Mouse (Mus musculus) stomach, postnatal 0 days (tissue): ENCODE measurements around the gene Trp53. TPM values are rescaled to one million over a fixed set of nuclear protein-coding genes. Genes with fewer than 3 reads are reported as not detected.
A peak's percentile ranks its signal among the peaks of the same experiment; 100 is the strongest.

ENCODE experiments used
- ATAC-seq: fragments of 200-750 bp; cut with Nextera tagmentation; 2 replicates; pipeline ENCODE4 v1.8.0; 2017; ENCODE audit not compliant: low FRiP score, low TSS enrichment
- DNase-seq: peaks from one replicate; pipeline ENCODE4 v3.0.0-alpha.2; 2016; ENCODE audit warnings: low spot score
- H3K27ac ChIP-seq: fragments of 300-500 bp; sonication (generic); replicated peaks from 2 replicates; pipeline ENCODE4 v1.5.1; 2014; ENCODE audit warnings: mild to moderate bottlenecking, control low read depth
- H3K27me3 ChIP-seq: fragments of 300-500 bp; sonication (generic); 2 replicates; pipeline ENCODE4 v1.6.1; 2014; ENCODE audit warnings: low read length; ENCODE audit not compliant: control insufficient read depth, insufficient read depth
- H3K36me3 ChIP-seq: fragments of 300-500 bp; sonication (generic); 2 replicates; pipeline ENCODE4 v1.6.1; 2014; ENCODE audit warnings: low read length, mixed read lengths; ENCODE audit not compliant: control insufficient read depth, insufficient read depth
- H3K4me1 ChIP-seq: fragments of 300-500 bp; sonication (generic); replicated peaks from 2 replicates; pipeline ENCODE4 v1.6.1; 2014; ENCODE audit warnings: antibody characterized with exemption; ENCODE audit not compliant: control insufficient read depth, insufficient read depth
- H3K4me2 ChIP-seq: fragments of 300-500 bp; sonication (generic); replicated peaks from 2 replicates; pipeline ENCODE4 v1.6.1; 2014; ENCODE audit warnings: low read depth, mild to moderate bottlenecking, control low read depth, moderate library complexity
- H3K4me3 ChIP-seq: fragments of 300-500 bp; sonication (generic); 2 replicates; pipeline ENCODE4 v1.5.1; 2014; ENCODE audit warnings: low read depth, low read length, control low read depth
- H3K9ac ChIP-seq: fragments of 300-500 bp; sonication (generic); 2 replicates; pipeline ENCODE4 v1.6.1; 2014; ENCODE audit warnings: mild to moderate bottlenecking, low read length, control low read depth, mixed read lengths
- H3K9me3 ChIP-seq: fragments of 300-500 bp; sonication (generic); 2 replicates; pipeline ENCODE4 v1.6.1; 2016; ENCODE audit warnings: low read length; ENCODE audit not compliant: control insufficient read depth
- CTCF ChIP-seq: IDR thresholded peaks from 2 replicates; pipeline ENCODE4 v1.5.1; 2016; ENCODE audit warnings: antibody characterized with exemption, low read depth, mild to moderate bottlenecking, moderate library complexity
- EP300 ChIP-seq: optimal IDR thresholded peaks from 2 replicates; pipeline ENCODE3; 2016; ENCODE audit warnings: antibody characterized with exemption
- WGBS: fragments of 180-500 bp; shearing (Covaris S2); extraction: QIAGEN DNeasy Blood & Tissue Kit; methylation state at CpG from one replicate; pipeline ENCODE4 v1.1.7; 2014; 5-methylcytosine and 5-hydroxymethylcytosine counted together
- polyA plus RNA-seq: library from polyadenylated mRNA; unstranded; fragments of >200 nt; fragmentation: Nextera tagmentation; extraction: Ambion mirVana; gene quantifications from 2 replicates; pipeline ENCODE4 v1.2.1, GENCODE M21; 2015

Trp53 gene
- polyA plus RNA-seq, 1 experiment from 2014 or later: 45.0 TPM

DNA sequence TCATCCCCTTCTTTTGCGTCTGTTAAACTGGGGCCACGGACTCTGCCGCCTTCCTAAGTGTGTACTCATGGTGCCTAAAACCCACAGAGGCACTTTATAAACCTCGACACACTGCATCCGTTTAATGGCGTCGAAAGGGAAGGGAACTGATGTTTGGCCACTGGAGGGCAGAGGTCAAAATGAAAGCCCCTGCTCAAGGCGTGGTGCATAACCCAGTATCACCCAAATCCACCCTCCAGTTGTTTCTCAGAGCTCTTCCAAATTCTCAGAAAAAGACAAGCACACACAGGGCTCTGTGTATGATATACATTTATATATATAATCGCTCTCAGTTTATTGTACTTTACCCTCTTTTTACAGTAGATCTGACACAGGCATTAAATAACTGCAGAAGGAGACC lies 19.3 kb downstream of the Trp53 start:
- H3K27me3 ChIP-seq: no peaks in the 10 kb centered on the region
- peaks cover 2% of the 10 kb centered on the region; the same call in 1 of the 2 replicates for H3K4me1 ChIP-seq
- DNase-seq: no peak
- 0 out of 2 replicates have a peak overlapping the region, but pooled peaks have one; percentile 41 for H3K9ac ChIP-seq
- no peaks in the 10 kb centered on the region for H3K9me3 ChIP-seq
- WGBS: 19% methylated on average over 9 of the region's 9 CpGs
- ATAC-seq: no peak
- no peak overlapping the region for H3K4me3 ChIP-seq
- H3K4me2 ChIP-seq: peak overlapping the region; percentile 18; the same call in 1 of the 2 replicates
- no peaks in the 10 kb centered on the region for H3K36me3 ChIP-seq
- TF ChIP-seq EP300 (no peak), CTCF (peak; percentile 17; the same call in 1 of the 2 replicates)
- H3K27ac ChIP-seq: peak overlapping the region; percentile 67; the same call in 1 of the 2 replicates

DNA sequence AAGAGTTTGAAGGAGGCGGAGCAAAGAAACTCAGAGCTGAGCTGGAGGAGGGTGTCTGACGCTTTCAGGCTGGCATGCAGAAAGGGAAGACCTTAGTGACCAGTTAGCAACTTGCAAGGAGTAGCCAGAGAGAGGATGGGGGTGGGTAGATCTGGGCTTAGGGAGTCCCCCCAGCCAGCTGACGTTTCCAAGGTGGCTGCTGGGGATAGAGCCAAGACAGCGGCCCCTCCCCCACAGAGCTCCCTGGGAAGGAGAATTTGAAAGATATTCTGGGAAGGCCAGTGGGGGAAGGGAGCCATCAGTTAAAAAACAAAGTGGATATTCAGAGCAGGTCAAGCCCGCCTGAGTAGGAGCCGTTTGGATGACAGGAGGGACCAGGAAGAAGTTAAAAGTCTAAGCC lies 19.9 kb downstream of the Trp53 start:
- Histone ChIP-seq H3K9ac (peak overlapping the region; percentile 41; the same call in 1 of the 2 replicates), H3K27me3 (no peaks in the 10 kb centered on the region), H3K4me3 (no peak overlapping the region), H3K36me3 (no peaks in the 10 kb centered on the region), H3K4me2 (peak overlapping the region; percentile 18; the same call in 1 of the 2 replicates), H3K4me1 (peaks cover 2% of the 10 kb centered on the region; the same call in 1 of the 2 replicates), H3K9me3 (no peaks in the 10 kb centered on the region), H3K27ac (peak overlapping the region; percentile 67)
- 11% methylated on average over 6 of the region's 6 CpGs for WGBS
- DNase-seq: peak; percentile 54
- peak; percentile 54; the same call in 1 of the 2 replicates for ATAC-seq
- TF ChIP-seq CTCF (no peak), EP300 (no peak)

DNA sequence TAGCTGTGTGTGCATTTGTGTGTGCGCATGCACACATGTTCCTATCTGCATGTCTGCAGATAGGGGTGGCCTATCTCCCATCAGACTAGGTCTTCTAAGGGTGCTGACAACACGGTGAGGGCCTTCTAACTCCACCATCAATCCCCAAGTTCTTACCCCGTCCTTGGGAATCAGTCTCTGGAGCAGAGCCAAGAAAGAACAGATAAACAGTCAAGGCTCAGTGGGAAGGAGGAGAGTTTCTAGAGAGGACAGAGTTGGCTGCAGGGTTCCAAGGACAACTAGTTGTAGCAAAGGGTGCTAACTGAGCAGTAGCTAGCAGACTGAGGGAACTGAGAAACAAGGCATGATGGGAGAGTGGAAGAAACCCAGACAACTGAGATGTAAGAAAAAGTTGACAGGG lies 21.6 kb downstream of the Trp53 start:
- WGBS: 43% methylated on average over 3 of the region's 3 CpGs
- Histone ChIP-seq H3K4me1 (peaks cover 2% of the 10 kb centered on the region; the same call in 1 of the 2 replicates), H3K4me2 (no peak overlapping the region), H3K9me3 (no peaks in the 10 kb centered on the region), H3K36me3 (no peaks in the 10 kb centered on the region), H3K9ac (no peak overlapping the region), H3K27me3 (no peaks in the 10 kb centered on the region), H3K27ac (no peak overlapping the region), H3K4me3 (no peak overlapping the region)
- no peak for TF ChIP-seq CTCF
- TF ChIP-seq EP300: no peak
- DNase-seq (no peak), ATAC-seq (no peak)

DNA sequence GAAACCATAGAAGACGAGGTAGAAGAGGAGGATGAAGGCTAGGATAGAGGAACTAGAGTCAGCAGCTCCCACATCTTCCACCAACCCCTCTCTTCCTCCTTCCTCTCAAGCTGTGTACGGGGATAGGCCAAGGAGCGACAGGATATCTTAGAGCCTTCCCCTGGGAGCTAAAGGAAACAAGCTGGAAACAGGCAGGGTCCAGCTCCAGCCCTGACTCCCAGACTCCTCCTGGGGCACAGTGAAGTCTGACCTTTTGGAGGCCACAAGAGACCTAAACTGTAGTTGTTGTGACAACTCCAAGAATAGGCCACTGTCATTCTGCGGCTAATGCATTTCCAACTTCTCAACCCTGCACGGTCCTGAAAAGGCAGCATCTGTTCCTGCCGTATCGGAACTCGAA lies 23.4 kb downstream of the Trp53 start:
- H3K9ac ChIP-seq: no peak overlapping the region
- no peak overlapping the region for H3K27ac ChIP-seq
- ATAC-seq (no peak), DNase-seq (no peak)
- peaks cover 2% of the 10 kb centered on the region; the same call in 1 of the 2 replicates for H3K4me1 ChIP-seq
- no peaks in the 10 kb centered on the region for H3K36me3 ChIP-seq
- 73% methylated on average over 8 of the region's 8 CpGs for WGBS
- H3K4me3 ChIP-seq: no peak overlapping the region
- no peak for TF ChIP-seq EP300
- H3K4me2 ChIP-seq: no peak overlapping the region
- no peaks in the 10 kb centered on the region for H3K27me3 ChIP-seq
- H3K9me3 ChIP-seq: no peaks in the 10 kb centered on the region

DNA sequence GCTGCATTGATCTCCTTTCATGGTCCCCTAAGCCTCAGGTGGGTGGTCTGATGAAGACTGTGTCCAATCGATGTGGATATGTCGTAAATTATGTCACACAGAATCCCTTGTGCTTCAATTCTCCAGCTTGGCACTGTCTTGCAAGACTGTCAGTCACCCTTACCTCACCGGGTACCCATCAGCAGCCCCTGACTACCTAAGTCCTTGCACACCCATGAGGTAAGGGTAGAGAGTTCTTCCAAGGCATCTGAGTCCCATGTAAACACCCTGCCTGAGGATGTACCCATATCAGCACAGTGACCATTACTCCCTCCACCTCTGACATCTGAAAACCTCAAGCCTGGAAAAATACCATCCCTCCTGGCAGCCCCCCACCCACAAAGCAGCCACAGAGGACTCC lies 24.2 kb downstream of the Trp53 start:
- peaks cover 2% of the 10 kb centered on the region; the same call in 1 of the 2 replicates for H3K4me1 ChIP-seq
- H3K27me3 ChIP-seq: no peaks in the 10 kb centered on the region
- H3K9me3 ChIP-seq: no peaks in the 10 kb centered on the region
- H3K36me3 ChIP-seq: no peaks in the 10 kb centered on the region
- H3K9ac ChIP-seq: peak overlapping the region; percentile 67; the same call in 1 of the 2 replicates
- DNase-seq (no peak), ATAC-seq (no peak)
- H3K27ac ChIP-seq: peak overlapping the region; percentile 42; the same call in 1 of the 2 replicates
- H3K4me3 ChIP-seq: peak overlapping the region; percentile 51
- peak overlapping the region; percentile 74 for H3K4me2 ChIP-seq
- 65% methylated on average over 3 of the region's 3 CpGs for WGBS
- TF ChIP-seq CTCF: no peak
- no peak for TF ChIP-seq EP300

- H3K36me3 ChIP-seq: no peaks in the 10 kb centered on the region
- H3K4me2 ChIP-seq: peak overlapping the region; percentile 74
- H3K4me3 ChIP-seq: peak overlapping the region; percentile 51
- WGBS: under 1% methylated on average over 54 of the region's 73 CpGs
- no peak for TF ChIP-seq CTCF
- no peak for TF ChIP-seq EP300
- H3K9ac ChIP-seq: peak overlapping the region; percentile 67
- no peaks in the 10 kb centered on the region for H3K9me3 ChIP-seq
- peak overlapping the region; percentile 42 for H3K27ac ChIP-seq
- ATAC-seq (peak; percentile 43), DNase-seq (no peak)
- H3K27me3 ChIP-seq: no peaks in the 10 kb centered on the region
- H3K4me1 ChIP-seq: no peaks in the 10 kb centered on the region; the same call in 1 of the 2 replicates
Observed at GRCm38 (mm10) chr11:69604795-69605664, 24.9 kb downstream of the Trp53 start.
